Mouse (Mus musculus) lung, postnatal 10 days (tissue): Measurements from ENCODE around the gene Eps8l2.

Experiments
- DNase-seq: peaks from one replicate; pipeline ENCODE4 v3.0.0; 2021

Eps8l2 gene

DNA sequence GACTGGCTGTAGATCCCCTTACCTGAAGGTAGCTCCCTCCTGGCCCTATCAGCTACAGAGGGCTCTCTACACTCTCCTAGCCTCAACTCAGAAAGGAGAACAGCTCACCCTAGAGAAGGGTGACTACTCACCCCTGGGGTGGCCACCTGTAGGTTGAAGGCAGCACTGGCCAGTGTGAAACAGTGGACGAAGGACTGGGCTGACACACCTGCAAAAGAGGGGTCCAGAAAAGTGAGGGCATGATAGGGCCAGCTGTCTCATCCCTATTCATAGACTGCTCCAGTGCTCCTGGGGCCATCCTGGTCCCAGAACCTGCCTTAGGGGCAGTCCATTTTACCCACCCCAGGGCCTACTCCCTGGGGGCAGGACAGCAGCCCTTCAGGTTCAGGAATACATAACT lies 73.0 kb downstream of the Eps8l2 start:
- DNase-seq, result no peak
